Mouse (Mus musculus): Measurements from ENCODE around the gene Icam1.

Icam1 gene

DNA sequence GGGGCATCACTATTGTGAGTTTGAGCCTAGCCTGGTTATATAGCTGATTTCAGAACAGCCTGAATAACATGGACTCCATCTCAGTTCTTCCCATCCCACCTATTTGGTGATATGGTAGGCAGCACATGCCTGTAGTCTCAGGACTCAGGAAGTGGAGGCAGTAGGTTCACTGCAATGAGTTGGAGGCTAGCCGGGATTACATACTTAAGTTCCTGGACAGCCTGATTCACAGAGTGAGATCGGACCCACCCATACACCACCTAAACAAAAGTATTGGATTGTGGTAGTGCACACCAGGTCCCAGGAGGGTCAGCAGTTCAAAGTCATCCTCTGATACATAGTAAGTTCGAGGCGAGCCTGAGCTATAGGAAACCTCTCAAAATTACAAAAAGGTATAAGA, 56.9 kb downstream of the Icam1 start:
- Histone ChIP-seq H3K27me3 (ENCODE audit: insufficient read depth, low read length) (no peaks in the 10 kb centered on the region), H3K4me1 (replicated peaks; ENCODE audit: low read depth, low read length) (peaks cover 44% of the 10 kb centered on the region), H3K36me3 (ENCODE audit: insufficient read depth, low read length) (peaks cover 80% of the 10 kb centered on the region), H3K9me3 (ENCODE audit: low read length) (no peaks in the 10 kb centered on the region), H3K4me3 (replicated peaks; ENCODE audit: low read length) (peak overlapping the region; percentile 98)
- TF ChIP-seq CTCF (conservative IDR thresholded peaks at IDR 0.05; ENCODE audit: low read length), result no peak
- TF ChIP-seq POU5F1 (IDR thresholded peaks at IDR 0.05; ENCODE audit: borderline replicate concordance, low read length), result no peak
- no peak for TF ChIP-seq NANOG (IDR thresholded peaks at IDR 0.05; ENCODE audit: borderline replicate concordance, low read length)

DNA sequence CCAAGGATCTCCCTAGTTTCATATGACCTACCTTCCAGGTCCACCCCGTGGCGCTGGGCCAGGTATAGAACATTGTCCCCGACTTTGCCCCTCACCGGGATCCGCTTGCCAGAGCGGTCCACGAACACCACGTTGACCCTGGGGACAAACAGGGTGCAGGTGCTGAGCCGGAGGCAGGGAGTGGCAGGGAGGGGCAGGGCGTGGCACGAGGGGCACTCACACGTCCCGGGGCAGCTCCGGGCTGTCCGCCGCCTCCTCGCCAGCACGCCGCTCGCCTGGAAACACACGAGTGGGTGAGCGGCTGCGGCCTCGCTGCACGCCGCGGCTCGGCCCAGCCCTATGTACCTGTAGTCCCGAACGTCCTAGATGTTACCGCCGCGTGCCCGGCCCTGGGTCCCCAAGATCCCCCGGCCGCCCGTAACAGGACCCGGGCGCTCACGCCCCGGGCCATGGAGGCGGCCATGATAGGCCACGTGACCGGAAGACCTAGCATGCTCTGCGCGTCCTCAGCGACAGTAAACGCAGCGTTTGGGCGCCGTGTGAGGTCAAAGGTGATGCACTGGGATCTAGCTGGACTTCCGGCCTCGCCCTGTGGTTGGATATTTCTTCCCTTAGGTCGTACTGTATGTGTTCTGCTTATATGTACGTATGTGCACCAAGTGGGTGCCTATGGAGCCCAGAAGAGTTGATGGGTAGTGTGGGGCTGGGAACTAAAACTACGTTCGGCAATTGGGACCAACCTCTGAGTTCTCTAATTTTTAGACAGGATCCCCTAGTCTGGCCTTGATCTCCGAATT, 57.5 kb downstream of the Icam1 start, which contains the start of the genes Gm49373 and Fdx1l:
Gene Gm49373 (minus strand): TSS at position 53 of the 797 bp plus-strand sequence.
Gene Fdx1l (minus strand): TSS at position 571 of the 797 bp plus-strand sequence.
- Histone ChIP-seq H3K4me3 (replicated peaks; ENCODE audit: low read length) (peak within 1 kb of the TSS; percentile 98), H3K9me3 (ENCODE audit: low read length) (no peaks in the 10 kb centered on the region), H3K4me1 (replicated peaks; ENCODE audit: low read depth, low read length) (peaks cover 38% of the 10 kb centered on the region), H3K36me3 (ENCODE audit: insufficient read depth, low read length) (peaks cover 80% of the 10 kb centered on the region), H3K27me3 (ENCODE audit: insufficient read depth, low read length) (no peaks in the 10 kb centered on the region)
- no peak for TF ChIP-seq NANOG (IDR thresholded peaks at IDR 0.05; ENCODE audit: borderline replicate concordance, low read length)
- no peak for TF ChIP-seq CTCF (conservative IDR thresholded peaks at IDR 0.05; ENCODE audit: low read length)
- TF ChIP-seq POU5F1 (IDR thresholded peaks at IDR 0.05; ENCODE audit: borderline replicate concordance, low read length), result no peak

- peaks cover 80% of the 10 kb centered on the region for H3K36me3 ChIP-seq (ENCODE audit: insufficient read depth, low read length)
- peak overlapping the region; percentile 98; the same call in 1 of the 2 replicates for H3K4me3 ChIP-seq (replicated peaks; ENCODE audit: low read length)
- peaks cover 37% of the 10 kb centered on the region for H3K4me1 ChIP-seq (replicated peaks; ENCODE audit: low read depth, low read length)
- TF ChIP-seq POU5F1 (IDR thresholded peaks at IDR 0.05; ENCODE audit: borderline replicate concordance, low read length) (no peak), NANOG (IDR thresholded peaks at IDR 0.05; ENCODE audit: borderline replicate concordance, low read length) (no peak), CTCF (conservative IDR thresholded peaks at IDR 0.05; ENCODE audit: low read length) (no peak)
- no peaks in the 10 kb centered on the region for H3K9me3 ChIP-seq (ENCODE audit: low read length)
- H3K27me3 ChIP-seq (ENCODE audit: insufficient read depth, low read length), result no peaks in the 10 kb centered on the region
Observed at GRCm38 (mm10) chr9:21074173-21074572, 58.4 kb downstream of the Icam1 start.

- Histone ChIP-seq H3K4me3 (replicated peaks; ENCODE audit: low read length) (no peak overlapping the region), H3K9me3 (ENCODE audit: low read length) (no peaks in the 10 kb centered on the region), H3K4me1 (replicated peaks; ENCODE audit: low read depth, low read length) (peaks cover 51% of the 10 kb centered on the region), H3K27me3 (ENCODE audit: insufficient read depth, low read length) (no peaks in the 10 kb centered on the region), H3K36me3 (ENCODE audit: insufficient read depth, low read length) (peaks cover 83% of the 10 kb centered on the region)
- no peak for TF ChIP-seq POU5F1 (IDR thresholded peaks at IDR 0.05; ENCODE audit: borderline replicate concordance, low read length)
- TF ChIP-seq CTCF (conservative IDR thresholded peaks at IDR 0.05; ENCODE audit: low read length), result no peak
- TF ChIP-seq NANOG (IDR thresholded peaks at IDR 0.05; ENCODE audit: borderline replicate concordance, low read length), result no peak
Observed at GRCm38 (mm10) chr9:21075625-21076024, 59.8 kb downstream of the Icam1 start.

Data from E14TG2a.4 (cell line).